Mouse (Mus musculus) bone marrow macrophage, adult 2 months (primary cell): ENCODE results near the gene Sun2.

ENCODE experiments used
- CTCF ChIP-seq: IDR thresholded peaks from 2 replicates; pipeline ENCODE4 v1.5.1; 2012; ENCODE audit warnings: low read depth, mild to moderate bottlenecking, low read length, moderate library complexity
- POLR2A ChIP-seq: IDR thresholded peaks from 2 replicates; pipeline ENCODE4 v1.6.1; 2012; ENCODE audit warnings: mild to moderate bottlenecking, low read depth, low read length, borderline replicate concordance

DNA sequence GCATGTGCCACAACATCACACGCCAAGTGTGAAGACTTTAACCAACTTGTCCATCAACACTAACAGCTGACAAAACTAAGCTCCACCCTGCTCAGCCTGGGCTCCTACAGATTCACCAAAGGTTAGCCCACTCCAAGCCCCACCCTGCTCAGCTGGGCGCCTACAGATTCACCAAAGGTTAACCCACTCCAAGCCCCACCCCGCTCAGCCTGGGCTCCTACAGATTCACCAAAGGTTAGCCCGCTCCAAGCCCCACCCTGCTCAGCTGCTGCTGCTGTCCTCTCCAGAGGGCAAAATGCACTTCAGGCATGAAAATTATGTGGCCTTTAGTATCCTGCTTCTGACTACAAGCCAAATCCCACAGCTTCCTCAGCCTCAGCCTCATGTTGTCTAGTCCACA is 60.4 kb downstream of the Sun2 start:
- TF ChIP-seq POLR2A = no peak
- TF ChIP-seq CTCF = no peak
